Mouse (Mus musculus) bone marrow macrophage, adult 2 months (primary cell): ENCODE results near the gene 1700030K09Rik.

ENCODE experiments used
- CTCF ChIP-seq: IDR thresholded peaks from 2 replicates; pipeline ENCODE4 v1.5.1; 2012; ENCODE audit warnings: low read depth, mild to moderate bottlenecking, low read length, moderate library complexity
- POLR2A ChIP-seq: IDR thresholded peaks from 2 replicates; pipeline ENCODE4 v1.6.1; 2012; ENCODE audit warnings: mild to moderate bottlenecking, low read depth, low read length, borderline replicate concordance

- no peak for TF ChIP-seq CTCF
- no peak for TF ChIP-seq POLR2A
Measured at GRCm38 (mm10) chr8:72407878-72408277, 35.8 kb upstream of the 1700030K09Rik start.
